Mouse (Mus musculus): ENCODE results near the gene Cstf2.

GRCm38 (mm10) chrX:134058040-134058875 lies 729 bp upstream of the Cstf2 start:
- no peak for TF ChIP-seq CTCF (IDR thresholded peaks at IDR 0.05; ENCODE audit: low read depth, low read length)
- no peak for TF ChIP-seq POLR2A (IDR thresholded peaks at IDR 0.05; ENCODE audit: insufficient read depth, low read length)

Measured in ES-Bruce4 (cell line).